Comparison of ENCODE assay signal across 9 mouse cellular contexts in genomic region chr1:138848511-138849109, GRCm38 (mm10). TPM values are rescaled to one million over a fixed set of nuclear protein-coding genes. Genes with fewer than 3 reads are reported as not detected.
DNase-seq lines count a peak whose midpoint lies in the region; ATAC-seq and TF ChIP-seq lines count a peak whose summit lies in the region.
"Had no signal": no experiment of that assay in that cellular context is flagged by ENCODE, and none has a peak within 500 bp of the region (broad histone marks: within the 10 kb centered on the region; RNA-seq: fewer than 3 reads in every experiment).

TSS of gene Lhx9 (minus strand) at chr1:138848577.

- no peak for TF ChIP-seq CTCF in layer of hippocampus, adult 2 months (conservative IDR thresholded peaks at IDR 0.05)
- TF ChIP-seq CTCF in heart, postnatal 0 days (IDR thresholded peaks at IDR 0.05; ENCODE audit: low read depth): no peak

- peak within 1 kb of the TSS; percentile 61 for H3K4me2 ChIP-seq in heart, postnatal 0 days (ENCODE audit: low read depth, low read length)
- peak within 1 kb of the TSS; percentile 83 for H3K4me2 ChIP-seq in limb, embryonic 13.5 days (replicated peaks)
- peak within 1 kb of the TSS; percentile 37 for H3K4me2 ChIP-seq in neural tube, embryonic 14.5 days (ENCODE audit: low read depth, low read length)

- peak; percentile 61 for ATAC-seq in common myeloid progenitor, adult 5-6 weeks (replicated peaks; ENCODE audit: low read depth, poor library complexity, severe bottlenecking)
- ATAC-seq in heart, postnatal 0 days (ENCODE audit: insufficient read depth, low read depth): no peak
- ATAC-seq in limb, embryonic 13.5 days (ENCODE audit: low FRiP score, low read depth): peak; percentile 72
- peak; percentile 45; the same call in 1 of the 2 replicates for ATAC-seq in neural tube, embryonic 14.5 days (ENCODE audit: low read depth)

- no peaks in the 10 kb centered on the region for H3K36me3 ChIP-seq in heart, postnatal 0 days (replicated peaks; ENCODE audit: control insufficient read depth, insufficient read depth, low read length)
- H3K36me3 ChIP-seq in limb, embryonic 13.5 days: peaks cover 12% of the 10 kb centered on the region
- H3K36me3 ChIP-seq in neural tube, embryonic 14.5 days (ENCODE audit: control insufficient read depth, insufficient read depth, low read length): no peaks in the 10 kb centered on the region

- H3K27me3 ChIP-seq in heart, postnatal 0 days (ENCODE audit: control insufficient read depth, insufficient read depth, low read length): peaks cover 61% of the 10 kb centered on the region
- peaks cover 64% of the 10 kb centered on the region for H3K27me3 ChIP-seq in limb, embryonic 13.5 days
- peaks cover 45% of the 10 kb centered on the region for H3K27me3 ChIP-seq in neural tube, embryonic 14.5 days (ENCODE audit: control insufficient read depth, insufficient read depth, low read length)

- H3K9me3 ChIP-seq in heart, postnatal 0 days (replicated peaks; ENCODE audit: control insufficient read depth, low read length): no peaks in the 10 kb centered on the region
- no peaks in the 10 kb centered on the region for H3K9me3 ChIP-seq in limb, embryonic 13.5 days
- no peaks in the 10 kb centered on the region for H3K9me3 ChIP-seq in neural tube, embryonic 14.5 days (ENCODE audit: control insufficient read depth, low read length)

- no peak for TF ChIP-seq EP300 in heart, postnatal 0 days (IDR thresholded peaks at IDR 0.05; ENCODE audit: low read depth)

- no peak within 1 kb of the TSS for H3K9ac ChIP-seq in heart, postnatal 0 days (replicated peaks; ENCODE audit: low read depth, low read length)
- H3K9ac ChIP-seq in limb, embryonic 13.5 days: peak within 1 kb of the TSS; percentile 62
- H3K9ac ChIP-seq in neural tube, embryonic 14.5 days (replicated peaks; ENCODE audit: low read depth, low read length): 0 out of 2 replicates have a peak within 1 kb of the TSS, but pooled peaks have one; percentile 16

- under 1% methylated on average over 33 of the region's 33 CpGs for WGBS in heart, postnatal 0 days
- WGBS in limb, embryonic 13.5 days: under 1% methylated on average over 33 of the region's 33 CpGs
- WGBS in neural tube, embryonic 14.5 days: under 1% methylated on average over 33 of the region's 33 CpGs

- H3K4me1 ChIP-seq in heart, postnatal 0 days (ENCODE audit: control insufficient read depth, insufficient read depth): no peaks in the 10 kb centered on the region
- H3K4me1 ChIP-seq in limb, embryonic 13.5 days: peaks cover 33% of the 10 kb centered on the region
- 0 out of 2 replicates have a peak, but pooled peaks cover 6% of the 10 kb centered on the region for H3K4me1 ChIP-seq in neural tube, embryonic 14.5 days (ENCODE audit: control insufficient read depth, insufficient read depth, low read length)

- H3K4me3 ChIP-seq in layer of hippocampus, adult 2 months: peak within 1 kb of the TSS; percentile 55
- H3K4me3 ChIP-seq in heart, postnatal 0 days (ENCODE audit: low read depth, low read length): peak within 1 kb of the TSS; percentile 38
- H3K4me3 ChIP-seq in limb, embryonic 13.5 days: peak within 1 kb of the TSS; percentile 47
- H3K4me3 ChIP-seq in neural tube, embryonic 14.5 days (ENCODE audit: low read depth, low read length): peak within 1 kb of the TSS; percentile 19; the same call in 1 of the 2 replicates

- H3K27ac ChIP-seq in layer of hippocampus, adult 2 months: peak within 1 kb of the TSS; percentile 61; the same call in 1 of the 2 replicates
- no peak within 1 kb of the TSS for H3K27ac ChIP-seq in heart, postnatal 0 days (ENCODE audit: low read depth)
- peak within 1 kb of the TSS; percentile 22; the same call in 1 of the 2 replicates for H3K27ac ChIP-seq in limb, embryonic 13.5 days
- no peak within 1 kb of the TSS for H3K27ac ChIP-seq in neural tube, embryonic 14.5 days (ENCODE audit: low read depth, low read length)

- DNase-seq in layer of hippocampus, adult 2 months (ENCODE audit: low spot score in 2 of 2): no peak
- DNase-seq in layer of hippocampus, adult 11-12 months (ENCODE audit: low spot score): no peak
- peak; percentile 18 for DNase-seq in heart, postnatal 0 days (ENCODE audit: low spot score)
- no peak for DNase-seq in frontal cortex, postnatal 25 days (ENCODE audit: low spot score in 2 of 2)
- no peak for DNase-seq in frontal cortex, adult 2 months (ENCODE audit: extremely low spot score in 1 of 2, low spot score in 1 of 2)

RNA-seq across cellular contexts. Expression of gene Lhx9, which starts in this region (rescaled TPM):
- total RNA-seq in layer of hippocampus, adult 2 months (2021): 10 to 100 TPM; 16.5 to 17.4 TPM
- 0.23 TPM in 1 of 2 replicates, not detected in the other for total RNA-seq in common myeloid progenitor, adult 5-6 weeks (2017)
- not detected in 2 replicates for total RNA-seq in heart, postnatal 0 days (2014; rRNA removed; ENCODE audit: low replicate concordance)
- 0.05 TPM in 2 replicates for polyA plus RNA-seq in heart, postnatal 0 days (2015; fragmentation: Nextera tagmentation; extraction: Ambion mirVana)
- polyA plus RNA-seq in limb, embryonic 13.5 days (2015; fragmentation: Nextera tagmentation; extraction: Ambion mirVana): 34.5 and 40.2 TPM in 2 replicates
- polyA plus RNA-seq in neural tube, embryonic 14.5 days (2014; fragmentation: Nextera tagmentation; extraction: Ambion mirVana): 4.9 and 6.1 TPM in 2 replicates
- polyA plus RNA-seq in frontal cortex, adult 2 months (2012; rRNA removed): 0.25 and 0.46 TPM in 2 replicates
- polyA plus RNA-seq: large intestine, adult 2 months had no signal

Comparison
In these comparisons a context has a peak if more than half of its experiments do, and no peak if none do; other contexts are left out.
1. RNA of gene Lhx9 (total RNA-seq): 16.5 to 17.4 TPM in layer of hippocampus, adult 2 months; 0.23 TPM in common myeloid progenitor, adult 5-6 weeks and not detected in heart, postnatal 0 days; every median in the first group is over 10 times any median in the second.
2. Peak in ATAC-seq in common myeloid progenitor, adult 5-6 weeks; RNA of the gene not detected or under 1 TPM.
3. Peak in DNase-seq, H3K4me3 ChIP-seq and H3K4me2 ChIP-seq in heart, postnatal 0 days; RNA of the gene not detected or under 1 TPM.
4. H3K27ac ChIP-seq: peak in layer of hippocampus, adult 2 months (single experiment) and limb, embryonic 13.5 days (single experiment); none in heart, postnatal 0 days (single experiment) and neural tube, embryonic 14.5 days (single experiment).
5. Peak in every context shown above with its lines, with median percentiles within 50 percentile points of each other: H3K4me3 ChIP-seq and H3K4me2 ChIP-seq.